Mouse (Mus musculus) brain, adult 2 months (tissue): Measurements from ENCODE around the gene Prima1.

Experiments used
- DNase-seq: peaks from one replicate; pipeline ENCODE4 v3.0.0; 2011; ENCODE audit warnings: low read depth, low spot score

Prima1 gene

GRCm38 (mm10) chr12:103226121-103226520 is 15.8 kb downstream of the Prima1 start:
- DNase-seq: no peak

- no peak for DNase-seq
Observed at GRCm38 (mm10) chr12:103223671-103224070, 18.3 kb downstream of the Prima1 start.

GRCm38 (mm10) chr12:103215877-103216610 is 25.9 kb downstream of the Prima1 start:
- no peak for DNase-seq

DNA sequence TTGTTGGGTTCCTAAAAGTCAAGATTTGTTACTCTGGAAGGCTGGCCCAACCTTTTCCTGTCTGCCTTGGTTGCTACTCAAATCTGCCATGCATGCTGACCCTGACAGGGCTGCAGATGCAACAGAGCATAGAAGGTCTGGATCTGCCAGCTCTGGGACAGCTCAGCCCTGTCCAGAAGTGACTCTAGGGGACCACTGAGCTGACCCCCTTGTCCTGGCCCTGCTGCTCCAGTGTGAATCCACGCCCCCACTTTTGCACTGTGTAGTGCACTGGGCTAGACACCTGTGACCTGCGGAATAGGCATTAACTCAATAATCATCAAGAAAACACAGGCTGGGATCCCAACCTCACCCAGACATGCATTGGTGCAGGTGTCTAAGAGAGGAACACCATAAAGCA is 27.2 kb downstream of the Prima1 start:
- DNase-seq: no peak

DNA sequence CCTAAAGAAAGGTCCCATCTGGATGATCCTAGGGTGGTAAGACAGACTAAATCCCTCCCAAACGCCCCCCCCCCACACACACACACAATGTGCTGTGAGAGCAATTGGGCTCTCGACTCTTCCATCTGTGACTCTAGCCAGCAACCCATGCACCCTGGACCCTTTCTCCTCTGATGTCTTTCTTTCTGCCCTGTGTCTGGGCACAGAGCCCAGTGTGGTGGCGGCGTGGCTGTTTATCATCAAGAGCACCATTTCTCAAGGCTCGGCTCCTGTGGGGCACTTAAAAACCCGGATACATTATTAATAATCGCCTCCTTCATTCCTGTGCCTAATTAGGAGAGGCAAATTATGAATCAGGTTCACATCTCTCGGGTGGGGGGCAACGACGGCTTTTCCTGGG is 27.7 kb downstream of the Prima1 start:
- peak; percentile 34 for DNase-seq

DNA sequence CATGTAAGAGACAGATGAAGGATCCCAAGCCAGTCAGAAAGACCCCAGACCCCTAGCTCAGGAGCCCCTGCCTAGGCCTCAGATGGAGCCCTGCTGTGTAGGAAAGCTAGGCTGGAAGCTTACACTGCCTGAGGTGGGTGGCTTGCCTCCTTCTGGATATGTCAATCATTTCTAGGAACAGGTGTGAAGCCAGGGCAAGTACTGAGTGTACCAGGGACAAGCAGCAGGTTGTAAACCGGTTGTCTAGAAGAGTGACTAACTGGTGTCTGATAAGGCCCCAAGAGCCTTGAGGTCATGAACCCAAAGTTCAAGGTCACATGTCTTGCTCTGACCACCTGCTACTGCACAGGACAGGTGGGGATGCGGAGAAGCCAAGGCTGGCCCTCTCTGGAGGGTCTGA is 28.4 kb downstream of the Prima1 start:
- DNase-seq: no peak

DNA sequence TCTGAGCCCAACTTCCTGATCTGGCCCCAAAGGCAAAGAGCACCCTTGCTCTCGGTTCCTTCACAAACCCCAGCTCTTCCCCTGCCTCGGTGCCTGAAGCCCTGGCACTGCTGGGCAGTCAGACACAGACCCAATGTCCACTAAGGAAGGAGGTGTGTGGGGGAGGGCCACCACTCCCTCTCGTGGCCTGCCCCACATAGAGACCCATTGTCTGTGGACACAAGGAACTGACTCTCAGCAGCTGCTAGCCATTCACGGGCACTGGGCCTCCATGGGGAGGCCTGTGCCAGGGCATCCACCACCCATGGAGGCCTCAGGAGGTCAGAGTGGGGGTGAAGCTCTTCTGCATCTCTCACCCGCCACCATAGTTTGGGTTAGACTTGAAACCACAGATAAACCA is 30.9 kb downstream of the Prima1 start:
- peak; percentile 91 for DNase-seq

DNA sequence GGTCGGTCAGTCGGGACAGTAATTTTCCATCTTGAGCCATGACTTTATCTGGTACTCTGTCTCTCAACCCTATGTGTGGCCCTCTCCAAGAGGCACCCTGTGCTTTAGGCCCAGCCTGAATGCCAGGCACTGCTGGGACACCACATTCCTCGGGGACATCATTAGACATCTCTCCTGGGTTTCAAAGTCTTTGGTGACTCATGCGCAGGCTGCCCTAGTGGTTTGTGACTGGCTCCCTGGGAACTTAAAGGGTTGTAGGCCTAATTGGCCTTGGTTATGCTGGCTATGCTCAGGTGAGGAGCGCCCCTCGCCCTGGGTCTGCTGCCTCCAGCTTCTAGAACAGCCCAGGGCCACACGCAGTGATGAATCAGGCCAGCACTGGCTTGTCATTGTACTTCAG is 32.4 kb downstream of the Prima1 start:
- DNase-seq: no peak

DNA sequence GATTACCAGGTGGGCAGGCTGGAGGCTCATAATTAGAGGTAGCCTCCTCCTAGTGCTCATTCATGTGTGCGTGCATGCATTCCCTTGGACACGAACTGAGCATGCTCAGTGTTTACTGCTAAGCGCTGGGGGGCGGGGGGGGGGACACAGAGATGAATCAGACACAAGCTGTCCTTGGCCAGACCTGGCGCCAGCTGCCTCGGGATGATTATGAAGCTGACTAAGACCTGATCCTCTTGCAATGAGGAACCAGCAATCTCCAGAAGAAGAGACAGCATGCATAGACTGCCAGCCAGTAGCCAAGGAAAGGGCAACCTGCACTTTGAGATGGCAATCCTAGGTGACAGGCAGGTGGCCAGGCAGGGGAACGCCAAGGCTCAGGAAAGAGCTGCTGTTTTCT is 36.4 kb downstream of the Prima1 start:
- peak; percentile 94 for DNase-seq

DNA sequence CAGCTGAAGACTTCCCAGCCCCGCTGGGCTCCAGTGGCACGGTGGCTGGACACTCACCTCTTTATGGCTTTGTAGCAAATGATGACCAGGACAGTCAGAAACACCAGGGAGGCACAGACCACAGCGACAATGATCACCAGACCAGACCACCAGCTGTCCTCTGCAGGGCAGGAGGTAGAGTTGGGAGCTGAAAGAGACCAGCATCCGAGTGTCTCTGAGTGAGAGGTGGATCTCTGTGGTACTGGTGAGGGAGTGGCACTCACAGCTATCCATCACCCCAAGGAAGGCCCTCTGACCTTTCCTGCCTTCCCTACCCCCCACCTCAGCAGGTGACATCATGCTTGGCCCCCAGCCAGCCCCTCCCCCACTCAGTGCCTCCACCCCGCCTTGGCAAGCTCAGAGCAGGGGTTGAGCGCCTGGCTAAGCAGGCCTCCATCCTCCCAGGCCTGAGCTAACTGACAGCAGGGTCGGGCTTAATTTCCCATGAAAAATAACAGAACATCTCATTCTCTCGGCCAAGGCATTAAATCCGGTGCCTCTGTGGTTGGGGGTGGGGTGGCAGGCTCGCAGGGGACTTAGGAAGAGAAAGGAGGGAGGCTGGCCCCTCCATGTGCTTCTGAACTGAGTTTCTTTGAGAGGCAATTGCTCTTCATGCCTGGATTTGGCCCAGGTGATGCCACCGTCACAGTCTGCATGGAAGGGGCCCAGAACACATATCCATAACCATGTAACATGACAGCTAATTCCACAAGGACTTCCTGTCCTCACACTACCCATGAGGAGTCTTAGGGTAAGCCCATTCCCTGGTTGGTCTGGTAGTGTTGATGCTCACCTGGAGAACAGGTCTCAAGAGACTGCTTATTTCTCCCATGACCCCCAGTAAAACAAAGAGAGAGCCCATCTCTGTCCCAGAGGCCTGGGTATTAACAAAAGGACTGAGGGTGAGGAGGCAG is 39.1 kb downstream of the Prima1 start:
- DNase-seq: peak; percentile 72

- DNase-seq: no peak
Observed at GRCm38 (mm10) chr12:103192996-103193395, 49.0 kb downstream of the Prima1 start.

GRCm38 (mm10) chr12:103189771-103190170 is 52.2 kb downstream of the Prima1 start:
- DNase-seq: peak; percentile 95

DNA sequence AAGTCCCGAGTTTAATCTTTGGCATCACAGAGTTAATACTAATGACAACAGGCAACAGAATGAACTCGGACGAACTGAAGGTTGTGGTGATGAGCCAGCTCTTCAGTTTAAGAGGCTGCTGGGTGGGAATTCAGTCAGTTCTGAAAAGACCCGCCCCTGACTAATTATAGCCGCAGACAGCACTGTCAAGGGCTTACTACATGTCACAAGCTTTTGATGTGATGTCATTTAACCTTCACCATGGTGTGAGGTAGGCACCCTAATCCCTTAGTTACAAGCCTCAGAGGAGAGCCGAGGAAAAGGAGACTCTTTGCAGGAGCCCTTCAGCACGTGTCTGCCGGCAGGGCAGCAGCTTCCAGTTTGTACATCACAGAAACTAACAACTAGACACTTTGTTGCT is 53.7 kb downstream of the Prima1 start:
- DNase-seq: no peak

DNA sequence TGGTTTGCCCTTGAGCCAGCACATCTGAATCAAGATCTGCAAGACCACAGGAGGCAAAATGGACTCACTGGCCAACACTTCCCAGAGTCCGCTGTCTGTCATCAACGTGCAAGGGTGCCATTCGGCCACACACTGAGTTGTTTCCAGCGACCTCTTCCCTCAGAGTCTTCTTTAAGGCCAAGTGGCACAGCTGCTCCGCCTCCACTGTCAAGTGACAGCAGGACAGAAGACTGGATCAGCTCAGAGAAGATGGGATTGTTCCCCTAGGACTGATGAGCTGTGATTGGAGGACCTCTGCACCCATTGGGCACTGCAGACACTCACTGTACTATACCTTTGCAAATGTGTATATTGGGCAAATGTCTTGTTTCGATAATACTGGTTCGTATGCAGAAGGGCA is 54.9 kb downstream of the Prima1 start:
- DNase-seq: no peak

GRCm38 (mm10) chr12:103183057-103183456 is 58.9 kb downstream of the Prima1 start:
- no peak for DNase-seq

DNA sequence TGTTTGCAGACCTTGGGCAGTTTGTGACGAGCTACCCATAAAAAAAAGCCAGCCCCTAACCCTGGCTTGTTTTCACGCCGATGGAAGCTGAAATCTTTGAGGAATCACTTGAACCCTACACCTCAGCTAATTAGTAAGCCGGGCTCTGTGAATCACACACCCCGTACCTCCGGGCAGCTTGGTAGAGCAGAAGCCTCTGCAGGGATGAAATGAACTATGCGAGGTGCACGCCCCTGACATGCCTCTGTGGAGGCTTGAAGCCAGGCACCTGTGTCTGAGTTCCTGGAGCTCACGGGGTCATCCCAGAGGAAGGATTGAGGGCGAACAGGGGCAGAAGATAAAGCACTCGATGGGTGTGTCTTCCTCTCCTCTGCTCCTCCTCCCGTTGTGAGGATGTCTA is 73.1 kb downstream of the Prima1 start:
- DNase-seq: no peak

- no peak for DNase-seq
Observed at GRCm38 (mm10) chr12:103164101-103165030, 77.6 kb downstream of the Prima1 start.

DNA sequence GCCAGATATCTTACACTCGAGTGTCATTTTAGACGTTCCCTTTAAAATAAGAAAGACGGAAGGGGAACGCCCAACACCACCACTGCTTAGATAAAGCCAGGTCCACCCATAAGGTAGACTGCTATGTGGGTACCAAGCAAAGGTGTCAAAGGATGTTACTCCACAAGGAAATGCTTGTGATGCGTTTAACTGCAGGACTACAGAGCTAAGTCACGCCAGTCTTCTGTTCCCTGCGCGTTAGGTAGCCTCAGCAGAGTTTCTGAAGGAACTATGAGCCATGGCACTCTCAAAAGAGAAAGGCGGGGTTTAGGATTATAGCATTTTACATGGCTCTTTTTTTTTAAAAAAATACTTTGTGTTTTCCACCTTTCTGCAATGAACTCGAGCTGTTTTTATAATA is 78.4 kb downstream of the Prima1 start:
- DNase-seq: no peak

GRCm38 (mm10) chr12:103160721-103161120 is 81.2 kb downstream of the Prima1 start:
- DNase-seq: no peak

DNA sequence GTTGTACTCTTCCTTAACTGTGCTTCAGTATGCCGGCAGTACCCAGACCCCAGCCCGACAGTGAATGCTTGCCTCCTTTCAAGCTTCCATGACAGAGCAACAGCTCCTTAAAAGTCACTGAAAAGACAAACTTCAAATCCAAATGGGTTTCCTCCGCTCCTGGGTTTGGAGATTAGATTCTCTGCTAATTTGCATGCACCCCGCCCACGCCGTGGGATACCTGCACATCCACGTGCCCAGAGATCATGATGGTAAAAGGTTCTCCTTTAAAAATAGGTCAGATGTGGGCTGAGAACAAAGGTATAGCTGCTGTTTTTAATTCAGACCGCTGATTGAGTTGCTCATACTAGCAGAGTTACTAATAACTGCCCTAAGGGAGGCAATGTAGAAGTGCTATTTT is 82.9 kb downstream of the Prima1 start:
- DNase-seq: peak; percentile 61

- peak; percentile 75 for DNase-seq
Observed at GRCm38 (mm10) chr12:103157129-103157910, 84.6 kb downstream of the Prima1 start.
